Mouse (Mus musculus): ENCODE measurements around the gene Gm20388. TPM values are rescaled to one million over a fixed set of nuclear protein-coding genes. Genes with fewer than 3 reads are reported as not detected.

The Gm20388 gene
- total RNA-seq, 1 experiment: 27.0 TPM

GRCm38 (mm10) chr8:120335262-120336086, 424.8 kb downstream of the Gm20388 start:
- no peak for TF ChIP-seq CHD2 (IDR thresholded peaks at IDR 0.05; ENCODE audit: low read depth, low read length)
- TF ChIP-seq ZNF384 (IDR thresholded peaks at IDR 0.05; ENCODE audit: low read depth, low read length): no peak
- no peak for TF ChIP-seq MAFK (IDR thresholded peaks at IDR 0.05; ENCODE audit: insufficient read depth, low read depth, low read length)
- TF ChIP-seq HCFC1 (IDR thresholded peaks at IDR 0.05; ENCODE audit: borderline replicate concordance, insufficient read depth, low read length): no peak
- no peak for TF ChIP-seq ZC3H11A (IDR thresholded peaks at IDR 0.05; ENCODE audit: borderline replicate concordance, low read depth, low read length)
- H3K4me1 ChIP-seq (ENCODE audit: control insufficient read depth in 2 of 2, insufficient read depth in 2 of 2, low read length in 2 of 2, poor library complexity in 1 of 2): peaks cover 20 to 48% of the 10 kb centered on the region in 2 experiments

GRCm38 (mm10) chr8:120336087-120336380, 425.4 kb downstream of the Gm20388 start:
- in situ Hi-C loops (cut with MboI; ENCODE audit: low sequenced_read_pairs in 2 of 2, unreplicated experiment in 2 of 2): no loop called here
- DNase-seq (ENCODE audit: low read depth, low spot score): no peak
- H3K9ac ChIP-seq (ENCODE audit: insufficient read depth, low read depth, low read length, poor library complexity, severe bottlenecking): peak overlapping the region; percentile 75
- no peaks in the 10 kb centered on the region for H3K36me3 ChIP-seq (ENCODE audit: control insufficient read depth, insufficient read depth, low read length, poor library complexity, severe bottlenecking)
- H3K9me3 ChIP-seq (ENCODE audit: control insufficient read depth, insufficient read depth, low read depth, low read length): no peaks in the 10 kb centered on the region
- H3K4me1 ChIP-seq (ENCODE audit: control insufficient read depth in 2 of 2, insufficient read depth in 2 of 2, low read length in 2 of 2, poor library complexity in 1 of 2): peaks cover 20 to 51% of the 10 kb centered on the region in 2 experiments
- TF ChIP-seq ZC3H11A (IDR thresholded peaks at IDR 0.05; ENCODE audit: borderline replicate concordance, low read depth, low read length): no peak
- TF ChIP-seq ZNF384 (IDR thresholded peaks at IDR 0.05; ENCODE audit: low read depth, low read length): no peak
- H3K27ac ChIP-seq (ENCODE audit: insufficient read depth, low read depth, low read length, poor library complexity, severe bottlenecking): peak overlapping the region; percentile 98
- peak overlapping the region; percentile 48 to 66 for H3K4me3 ChIP-seq (ENCODE audit: insufficient read depth in 1 of 2, low read depth in 1 of 2, low read length in 2 of 2, poor library complexity in 1 of 2, severe bottlenecking in 1 of 2)

More at GRCm38 (mm10) chr8:120335262-120336086, 424.8 kb downstream of the Gm20388 start:
- no peak for DNase-seq (ENCODE audit: low read depth, low spot score)
- Histone ChIP-seq H3K4me3 (ENCODE audit: insufficient read depth in 1 of 2, low read depth in 1 of 2, low read length in 2 of 2, poor library complexity in 1 of 2, severe bottlenecking in 1 of 2) (peak overlapping the region; percentile 48 to 66), H3K9me3 (ENCODE audit: control insufficient read depth, insufficient read depth, low read depth, low read length) (no peaks in the 10 kb centered on the region), H3K27ac (ENCODE audit: insufficient read depth, low read depth, low read length, poor library complexity, severe bottlenecking) (peak overlapping the region; percentile 98), H3K36me3 (ENCODE audit: control insufficient read depth, insufficient read depth, low read length, poor library complexity, severe bottlenecking) (no peaks in the 10 kb centered on the region), H3K9ac (ENCODE audit: insufficient read depth, low read depth, low read length, poor library complexity, severe bottlenecking) (peak overlapping the region; percentile 75)
- in situ Hi-C loops (cut with MboI; ENCODE audit: low sequenced_read_pairs in 2 of 2, unreplicated experiment in 2 of 2): no loop called here

DNA sequence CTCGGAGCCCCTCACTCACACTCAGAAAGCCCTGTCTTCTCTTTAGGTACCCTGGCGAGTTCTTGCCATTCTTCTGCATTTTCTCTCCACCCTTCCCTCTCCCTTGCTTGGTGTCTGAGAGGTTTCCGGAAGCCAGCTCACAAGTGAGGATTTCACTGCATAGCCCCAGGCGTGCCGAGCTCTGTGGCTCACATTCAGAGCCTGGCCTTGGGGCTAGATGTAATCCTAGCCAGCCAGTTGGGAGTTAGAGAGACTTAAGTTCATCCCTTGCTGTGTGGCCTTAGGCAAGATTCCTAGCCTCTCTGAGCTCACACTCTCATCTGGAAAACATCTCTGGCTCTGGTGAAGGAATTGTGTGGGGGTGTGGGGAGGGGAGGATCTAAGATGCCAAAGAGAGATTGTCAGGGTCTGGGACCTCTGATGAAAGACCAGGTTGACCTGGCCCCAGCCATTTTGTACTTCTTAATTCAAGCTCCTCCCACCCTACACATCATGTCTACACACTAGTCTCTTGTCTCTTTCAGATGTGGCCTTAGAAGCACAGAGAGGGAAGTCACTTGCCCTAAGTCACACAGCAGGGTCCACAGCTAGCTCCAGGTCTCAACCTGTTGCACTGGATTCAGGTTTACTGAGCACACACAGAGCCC, 426.4 kb downstream of the Gm20388 start:
- H3K4me3 ChIP-seq (ENCODE audit: insufficient read depth in 1 of 2, low read depth in 1 of 2, low read length in 2 of 2, poor library complexity in 1 of 2, severe bottlenecking in 1 of 2): peak overlapping the region in 1 of 2 experiments; percentile 66; a peak in 2 of 4 replicates
- no peaks in the 10 kb centered on the region for H3K36me3 ChIP-seq (ENCODE audit: control insufficient read depth, insufficient read depth, low read length, poor library complexity, severe bottlenecking)
- no peaks in the 10 kb centered on the region for H3K9me3 ChIP-seq (ENCODE audit: control insufficient read depth, insufficient read depth, low read depth, low read length)
- peaks cover 22 to 51% of the 10 kb centered on the region in 2 experiments for H3K4me1 ChIP-seq (ENCODE audit: control insufficient read depth in 2 of 2, insufficient read depth in 2 of 2, low read length in 2 of 2, poor library complexity in 1 of 2)
- in situ Hi-C loops (cut with MboI; ENCODE audit: low sequenced_read_pairs in 2 of 2, unreplicated experiment in 2 of 2): no loop called here
- TF ChIP-seq MAFK (IDR thresholded peaks at IDR 0.05; ENCODE audit: insufficient read depth, low read depth, low read length) (no peak), ZC3H11A (IDR thresholded peaks at IDR 0.05; ENCODE audit: borderline replicate concordance, low read depth, low read length) (no peak), ZNF384 (IDR thresholded peaks at IDR 0.05; ENCODE audit: low read depth, low read length) (no peak), HCFC1 (IDR thresholded peaks at IDR 0.05; ENCODE audit: borderline replicate concordance, insufficient read depth, low read length) (no peak), CHD2 (IDR thresholded peaks at IDR 0.05; ENCODE audit: low read depth, low read length) (no peak)
- DNase-seq (ENCODE audit: low read depth, low spot score): peak; percentile 91
- peak overlapping the region; percentile 75; the same call in 1 of the 2 replicates for H3K9ac ChIP-seq (ENCODE audit: insufficient read depth, low read depth, low read length, poor library complexity, severe bottlenecking)
- peak overlapping the region; percentile 98 for H3K27ac ChIP-seq (ENCODE audit: insufficient read depth, low read depth, low read length, poor library complexity, severe bottlenecking)

DNA sequence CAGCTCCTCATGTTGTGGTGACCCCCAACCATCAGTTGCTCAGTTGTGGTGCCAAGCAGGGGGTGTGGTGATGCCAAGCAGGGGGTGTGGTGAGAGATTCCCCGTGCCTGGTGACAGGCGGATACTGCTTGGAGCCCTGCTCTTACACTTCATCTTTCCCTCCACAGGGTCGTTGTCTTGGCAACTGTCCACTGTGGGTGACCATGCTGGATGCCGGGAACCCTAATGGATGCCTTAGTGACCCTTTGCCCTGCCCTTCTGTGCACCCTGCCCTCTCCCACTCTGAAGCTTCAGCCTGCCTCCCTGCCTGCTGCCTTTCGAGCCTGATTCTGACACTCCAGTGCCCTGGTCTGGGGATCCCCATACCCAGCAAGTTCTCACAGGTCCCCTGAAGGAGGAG, 427.0 kb downstream of the Gm20388 start:
- TF ChIP-seq CHD2 (IDR thresholded peaks at IDR 0.05; ENCODE audit: low read depth, low read length) (no peak), ZC3H11A (IDR thresholded peaks at IDR 0.05; ENCODE audit: borderline replicate concordance, low read depth, low read length) (no peak), MAFK (IDR thresholded peaks at IDR 0.05; ENCODE audit: insufficient read depth, low read depth, low read length) (no peak), HCFC1 (IDR thresholded peaks at IDR 0.05; ENCODE audit: borderline replicate concordance, insufficient read depth, low read length) (no peak), ZNF384 (IDR thresholded peaks at IDR 0.05; ENCODE audit: low read depth, low read length) (no peak)
- no peak for DNase-seq (ENCODE audit: low read depth, low spot score)
- Histone ChIP-seq H3K9me3 (ENCODE audit: control insufficient read depth, insufficient read depth, low read depth, low read length) (no peaks in the 10 kb centered on the region), H3K36me3 (ENCODE audit: control insufficient read depth, insufficient read depth, low read length, poor library complexity, severe bottlenecking) (no peaks in the 10 kb centered on the region), H3K4me3 (ENCODE audit: insufficient read depth in 1 of 2, low read depth in 1 of 2, low read length in 2 of 2, poor library complexity in 1 of 2, severe bottlenecking in 1 of 2) (no peak overlapping the region), H3K4me1 (ENCODE audit: control insufficient read depth in 2 of 2, insufficient read depth in 2 of 2, low read length in 2 of 2, poor library complexity in 1 of 2) (peaks cover 21 to 47% of the 10 kb centered on the region in 2 experiments), H3K27ac (ENCODE audit: insufficient read depth, low read depth, low read length, poor library complexity, severe bottlenecking) (peak overlapping the region; percentile 98), H3K9ac (ENCODE audit: insufficient read depth, low read depth, low read length, poor library complexity, severe bottlenecking) (0 out of 2 replicates have a peak overlapping the region, but pooled peaks have one; percentile 6)
- in situ Hi-C loops (cut with MboI; ENCODE audit: low sequenced_read_pairs in 2 of 2, unreplicated experiment in 2 of 2): no loop called here
